Mouse (Mus musculus) heart, adult 2 months (tissue): ENCODE data around the gene Tle2.
A peak's percentile ranks its signal among the peaks of the same experiment; 100 is the strongest.

Experiments
- CTCF ChIP-seq: fragments of 200-600 bp; IDR thresholded peaks from 2 replicates; pipeline ENCODE4 v1.8.1; 2022; ENCODE audit warnings: antibody characterized with exemption, mild to moderate bottlenecking, moderate library complexity
- EP300 ChIP-seq: fragments of 200-500 bp; IDR thresholded peaks from 2 replicates; pipeline ENCODE4 v1.6.1; 2011; ENCODE audit warnings: low read depth, low read length, control low read depth; ENCODE audit not compliant: insufficient read depth
- POLR2A ChIP-seq: fragments of 200-500 bp; IDR thresholded peaks from 2 replicates; pipeline ENCODE4 v1.6.1; 2011; ENCODE audit warnings: mild to moderate bottlenecking, low read depth, low read length, control low read depth; ENCODE audit not compliant: insufficient read depth

GRCm38 (mm10) chr10:81572975-81573374 is 1.4 kb upstream of the Tle2 start:
- TF ChIP-seq EP300, result no peak
- TF ChIP-seq CTCF, result no peak
- 0 out of 2 replicates have a peak, but pooled peaks have one; percentile 26 for TF ChIP-seq POLR2A
